Mouse (Mus musculus) forebrain, embryonic 15.5 days (tissue): ENCODE data around the gene Srsf3. TPM values are rescaled to one million over a fixed set of nuclear protein-coding genes. Genes with fewer than 3 reads are reported as not detected.

Source experiments
- ATAC-seq: fragments of 200-750 bp; cut with Nextera tagmentation; replicated peaks from 2 replicates; pipeline ENCODE4 v1.8.0; 2017; ENCODE audit warnings: mild to moderate bottlenecking, moderate TSS enrichment, moderate library complexity
- H3K27ac ChIP-seq: fragments of 300-500 bp; sonication (generic); replicated peaks from 2 replicates; pipeline ENCODE4 v1.5.1; 2015; ENCODE audit warnings: mild to moderate bottlenecking, inconsistent platforms
- H3K27me3 ChIP-seq: fragments of 300-500 bp; sonication (generic); 2 replicates; pipeline ENCODE4 v1.6.1; 2015; ENCODE audit warnings: inconsistent platforms
- H3K36me3 ChIP-seq: fragments of 300-500 bp; sonication (generic); 2 replicates; pipeline ENCODE4 v1.6.1; 2015; ENCODE audit warnings: mild to moderate bottlenecking, inconsistent platforms
- H3K4me1 ChIP-seq: fragments of 300-500 bp; sonication (generic); 2 replicates; pipeline ENCODE4 v1.6.1; 2015; ENCODE audit warnings: inconsistent platforms
- H3K4me2 ChIP-seq: fragments of 300-500 bp; sonication (generic); replicated peaks from 2 replicates; pipeline ENCODE4 v1.6.1; 2015; ENCODE audit warnings: mild to moderate bottlenecking, inconsistent platforms
- H3K4me3 ChIP-seq: fragments of 300-500 bp; sonication (generic); 2 replicates; pipeline ENCODE4 v1.5.1; 2015; ENCODE audit warnings: mild to moderate bottlenecking, inconsistent platforms
- H3K9ac ChIP-seq: fragments of 300-500 bp; sonication (generic); replicated peaks from 2 replicates; pipeline ENCODE4 v1.6.1; 2015; ENCODE audit warnings: mild to moderate bottlenecking, inconsistent platforms
- H3K9me3 ChIP-seq: fragments of 300-500 bp; sonication (generic); 2 replicates; pipeline ENCODE4 v1.6.1; 2016; ENCODE audit warnings: inconsistent platforms
- WGBS: fragments of 180-500 bp; shearing (Covaris S2); methylation state at CpG from one replicate; pipeline ENCODE4 v1.1.7; 2015; ENCODE audit warnings: mixed read lengths; 5-methylcytosine and 5-hydroxymethylcytosine counted together
- polyA plus RNA-seq: library from polyadenylated mRNA; unstranded; fragments of >200 nt; fragmentation: Nextera tagmentation; extraction: Ambion mirVana; gene quantifications from 2 replicates; pipeline ENCODE4 v1.2.1, GENCODE M21; 2015

The Srsf3 gene
- polyA plus RNA-seq, 1 experiment from 2014 or later: 620 TPM

GRCm38 (mm10) chr17:29072701-29073307 is 40.4 kb downstream of the Srsf3 start:
- WGBS: 27% methylated on average over 11 of the region's 11 CpGs
- H3K27me3 ChIP-seq: no peaks in the 10 kb centered on the region

GRCm38 (mm10) chr17:29073313-29073712 is 40.9 kb downstream of the Srsf3 start:
- WGBS: 59% methylated on average over 5 of the region's 5 CpGs
- no peak overlapping the region for H3K4me2 ChIP-seq
- no peaks in the 10 kb centered on the region for H3K9me3 ChIP-seq
- no peak overlapping the region for H3K27ac ChIP-seq
- H3K4me1 ChIP-seq: peaks cover 6% of the 10 kb centered on the region
- no peaks in the 10 kb centered on the region for H3K36me3 ChIP-seq
- H3K27me3 ChIP-seq: no peaks in the 10 kb centered on the region
- no peak for ATAC-seq
- H3K4me3 ChIP-seq: no peak overlapping the region
- no peak overlapping the region for H3K9ac ChIP-seq

More at GRCm38 (mm10) chr17:29072701-29073307, 40.4 kb downstream of the Srsf3 start:
- Histone ChIP-seq H3K9ac (no peak overlapping the region), H3K4me2 (no peak overlapping the region), H3K36me3 (no peaks in the 10 kb centered on the region), H3K4me3 (no peak overlapping the region), H3K9me3 (no peaks in the 10 kb centered on the region), H3K27ac (no peak overlapping the region), H3K4me1 (peaks cover 1% of the 10 kb centered on the region)
- ATAC-seq: no peak

- Histone ChIP-seq H3K9me3 (no peaks in the 10 kb centered on the region), H3K27me3 (no peaks in the 10 kb centered on the region), H3K9ac (no peak overlapping the region), H3K36me3 (no peaks in the 10 kb centered on the region), H3K4me3 (no peak overlapping the region), H3K4me2 (no peak overlapping the region), H3K27ac (no peak overlapping the region), H3K4me1 (peaks cover 9% of the 10 kb centered on the region)
- 85% methylated on average over 13 of the region's 13 CpGs for WGBS
- ATAC-seq: no peak
Measured at GRCm38 (mm10) chr17:29074085-29074484, 41.7 kb downstream of the Srsf3 start.

GRCm38 (mm10) chr17:29076235-29076634 is 43.8 kb downstream of the Srsf3 start:
- no peak for ATAC-seq
- Histone ChIP-seq H3K27ac (no peak overlapping the region), H3K9ac (no peak overlapping the region), H3K4me3 (no peak overlapping the region), H3K36me3 (no peaks in the 10 kb centered on the region), H3K27me3 (peaks cover 4% of the 10 kb centered on the region; the same call in 1 of the 2 replicates), H3K4me2 (no peak overlapping the region), H3K4me1 (peaks cover 15% of the 10 kb centered on the region), H3K9me3 (no peaks in the 10 kb centered on the region)
- WGBS: 89% methylated on average over 8 of the region's 8 CpGs

GRCm38 (mm10) chr17:29077786-29078509 is 45.5 kb downstream of the Srsf3 start:
- H3K4me1 ChIP-seq: peaks cover 25% of the 10 kb centered on the region
- H3K9ac ChIP-seq: no peak overlapping the region
- peak overlapping the region; percentile 41 for H3K4me2 ChIP-seq
- 17% methylated on average over 14 of the region's 14 CpGs for WGBS
- H3K27me3 ChIP-seq: peaks cover 4% of the 10 kb centered on the region; the same call in 1 of the 2 replicates
- no peak overlapping the region for H3K27ac ChIP-seq
- no peaks in the 10 kb centered on the region for H3K9me3 ChIP-seq
- H3K4me3 ChIP-seq: peak overlapping the region; percentile 16
- ATAC-seq: no peak
- H3K36me3 ChIP-seq: no peaks in the 10 kb centered on the region

- no peak for ATAC-seq
- H3K9ac ChIP-seq: no peak overlapping the region
- no peaks in the 10 kb centered on the region for H3K36me3 ChIP-seq
- peak overlapping the region; percentile 41 for H3K4me2 ChIP-seq
- peak overlapping the region; percentile 16 for H3K4me3 ChIP-seq
- no peaks in the 10 kb centered on the region for H3K9me3 ChIP-seq
- H3K27me3 ChIP-seq: peaks cover 4% of the 10 kb centered on the region; the same call in 1 of the 2 replicates
- peaks cover 25% of the 10 kb centered on the region for H3K4me1 ChIP-seq
- WGBS: 5% methylated on average over 25 of the region's 25 CpGs
- H3K27ac ChIP-seq: no peak overlapping the region
Measured at GRCm38 (mm10) chr17:29078519-29079383, 46.3 kb downstream of the Srsf3 start.

GRCm38 (mm10) chr17:29080758-29081617 is 48.6 kb downstream of the Srsf3 start:
- H3K27ac ChIP-seq: peak overlapping the region; percentile 49; the same call in 1 of the 2 replicates
- H3K27me3 ChIP-seq: peaks cover 4% of the 10 kb centered on the region; the same call in 1 of the 2 replicates
- peak overlapping the region; percentile 26 for H3K4me2 ChIP-seq
- no peak overlapping the region for H3K4me3 ChIP-seq
- 0 out of 2 replicates have a peak, but pooled peaks have one; percentile 41 for ATAC-seq
- no peaks in the 10 kb centered on the region for H3K9me3 ChIP-seq
- no peak overlapping the region for H3K9ac ChIP-seq
- WGBS: 7% methylated on average over 23 of the region's 23 CpGs
- H3K36me3 ChIP-seq: no peaks in the 10 kb centered on the region
- H3K4me1 ChIP-seq: peaks cover 25% of the 10 kb centered on the region

GRCm38 (mm10) chr17:29081618-29082381 is 49.4 kb downstream of the Srsf3 start:
- no peak for ATAC-seq
- 4% methylated on average over 21 of the region's 21 CpGs for WGBS

GRCm38 (mm10) chr17:29083586-29083985 is 51.2 kb downstream of the Srsf3 start:
- no peak for ATAC-seq
- peaks cover 17% of the 10 kb centered on the region for H3K4me1 ChIP-seq
- WGBS: 94% methylated on average over 8 of the region's 8 CpGs
- no peaks in the 10 kb centered on the region for H3K9me3 ChIP-seq
- H3K4me2 ChIP-seq: no peak overlapping the region
- no peak overlapping the region for H3K9ac ChIP-seq
- no peak overlapping the region for H3K27ac ChIP-seq
- peaks cover 4% of the 10 kb centered on the region; the same call in 1 of the 2 replicates for H3K27me3 ChIP-seq
- H3K4me3 ChIP-seq: no peak overlapping the region
- no peaks in the 10 kb centered on the region for H3K36me3 ChIP-seq

More at GRCm38 (mm10) chr17:29081618-29082381, 49.4 kb downstream of the Srsf3 start:
- Histone ChIP-seq H3K9ac (no peak overlapping the region; the same call in 1 of the 2 replicates), H3K9me3 (no peaks in the 10 kb centered on the region), H3K4me2 (peak overlapping the region; percentile 26), H3K4me3 (0 out of 2 replicates have a peak overlapping the region, but pooled peaks have one; percentile 8), H3K27me3 (peaks cover 4% of the 10 kb centered on the region; the same call in 1 of the 2 replicates), H3K4me1 (peaks cover 25% of the 10 kb centered on the region), H3K27ac (peak overlapping the region; percentile 49; the same call in 1 of the 2 replicates), H3K36me3 (no peaks in the 10 kb centered on the region)

GRCm38 (mm10) chr17:29084656-29085055 is 52.2 kb downstream of the Srsf3 start:
- 92% methylated on average over 7 of the region's 7 CpGs for WGBS
- Histone ChIP-seq H3K4me1 (peaks cover 16% of the 10 kb centered on the region), H3K9ac (no peak overlapping the region), H3K36me3 (no peaks in the 10 kb centered on the region), H3K4me3 (no peak overlapping the region), H3K27ac (no peak overlapping the region), H3K4me2 (no peak overlapping the region), H3K9me3 (no peaks in the 10 kb centered on the region), H3K27me3 (peaks cover 4% of the 10 kb centered on the region; the same call in 1 of the 2 replicates)
- no peak for ATAC-seq
